Mouse (Mus musculus) kidney, embryonic 14.5 days (tissue): ENCODE data around the gene 4921524J17Rik. TPM values are rescaled to one million over a fixed set of nuclear protein-coding genes. Genes with fewer than 3 reads are reported as not detected.

ENCODE experiments used
- ATAC-seq: fragments of 200-750 bp; cut with Nextera tagmentation; 2 replicates; pipeline ENCODE4 v1.8.0; 2017; ENCODE audit warnings: moderate number of reproducible peaks, mild to moderate bottlenecking, moderate TSS enrichment, moderate library complexity; ENCODE audit not compliant: low FRiP score, low TSS enrichment
- H3K27ac ChIP-seq: fragments of 300-500 bp; sonication (generic); 2 replicates; pipeline ENCODE4 v1.5.1; 2014; ENCODE audit warnings: low read depth, mild to moderate bottlenecking, low read length, moderate library complexity, mixed read lengths
- H3K27me3 ChIP-seq: fragments of 300-500 bp; sonication (generic); 2 replicates; pipeline ENCODE4 v1.6.1; 2014; ENCODE audit warnings: mild to moderate bottlenecking, low read length; ENCODE audit not compliant: control insufficient read depth, insufficient read depth
- H3K36me3 ChIP-seq: fragments of 300-500 bp; sonication (generic); 2 replicates; pipeline ENCODE4 v1.6.1; 2014; ENCODE audit warnings: low read length, mixed read lengths; ENCODE audit not compliant: control insufficient read depth, insufficient read depth
- H3K4me1 ChIP-seq: fragments of 300-500 bp; sonication (generic); 2 replicates; pipeline ENCODE4 v1.6.1; 2014; ENCODE audit warnings: low read length, mixed read lengths; ENCODE audit not compliant: control insufficient read depth, insufficient read depth
- H3K4me2 ChIP-seq: fragments of 300-500 bp; sonication (generic); replicated peaks from 2 replicates; pipeline ENCODE4 v1.6.1; 2014; ENCODE audit warnings: low read depth, mild to moderate bottlenecking, low read length
- H3K4me3 ChIP-seq: fragments of 300-500 bp; sonication (generic); 2 replicates; pipeline ENCODE4 v1.5.1; 2014; ENCODE audit warnings: mild to moderate bottlenecking, low read length
- H3K9ac ChIP-seq: fragments of 300-500 bp; sonication (generic); 2 replicates; pipeline ENCODE4 v1.6.1; 2014; ENCODE audit warnings: low read depth, mild to moderate bottlenecking, low read length, moderate library complexity
- H3K9me3 ChIP-seq: fragments of 300-500 bp; sonication (generic); 2 replicates; pipeline ENCODE4 v1.6.1; 2016; ENCODE audit warnings: low read length; ENCODE audit not compliant: control insufficient read depth
- WGBS: fragments of 180-500 bp; shearing (Covaris S2); extraction: QIAGEN DNeasy Blood & Tissue Kit; methylation state at CpG from one replicate; pipeline ENCODE4 v1.1.7; 2014; 5-methylcytosine and 5-hydroxymethylcytosine counted together
- polyA plus RNA-seq: library from polyadenylated mRNA; unstranded; fragments of >200 nt; fragmentation: Nextera tagmentation; extraction: Ambion mirVana; gene quantifications from 2 replicates; pipeline ENCODE4 v1.2.1, GENCODE M21; 2014

4921524J17Rik gene
- polyA plus RNA-seq, 1 experiment from 2014 or later, result 42.9 TPM

DNA sequence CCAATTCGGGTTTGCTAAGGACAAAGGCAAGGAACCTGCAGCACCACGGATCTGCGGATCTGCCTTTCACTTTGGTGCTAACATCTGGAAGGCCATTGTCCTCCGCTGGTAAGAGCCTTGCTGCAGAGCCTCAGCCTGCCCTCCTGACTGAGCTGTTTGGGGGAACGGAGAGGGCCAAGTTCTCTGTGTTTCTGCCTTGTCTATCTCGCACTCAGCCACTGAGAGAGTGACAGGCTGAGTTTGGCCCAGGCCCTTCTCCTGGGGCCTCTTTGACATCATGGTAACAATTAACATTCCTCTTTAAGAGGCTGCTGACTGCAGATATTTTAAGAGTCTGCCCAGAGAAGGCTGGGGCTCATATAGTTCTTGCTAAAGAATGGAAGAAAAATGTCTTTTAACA is 67.5 kb downstream of the 4921524J17Rik start:
- Histone ChIP-seq H3K9me3 (no peaks in the 10 kb centered on the region), H3K4me3 (no peak overlapping the region), H3K27me3 (no peaks in the 10 kb centered on the region), H3K27ac (no peak overlapping the region), H3K4me1 (0 out of 2 replicates have a peak, but pooled peaks cover 13% of the 10 kb centered on the region), H3K9ac (no peak overlapping the region), H3K4me2 (no peak overlapping the region), H3K36me3 (no peaks in the 10 kb centered on the region)
- WGBS, result 64% methylated on average over 6 of the region's 6 CpGs
- no peak for ATAC-seq

- 0 out of 2 replicates have a peak, but pooled peaks cover 13% of the 10 kb centered on the region for H3K4me1 ChIP-seq
- H3K4me3 ChIP-seq, result no peak overlapping the region
- no peaks in the 10 kb centered on the region for H3K9me3 ChIP-seq
- H3K9ac ChIP-seq, result no peak overlapping the region; the same call in 1 of the 2 replicates
- H3K27me3 ChIP-seq, result no peaks in the 10 kb centered on the region
- H3K27ac ChIP-seq, result peak overlapping the region; percentile 17; the same call in 1 of the 2 replicates
- H3K36me3 ChIP-seq, result no peaks in the 10 kb centered on the region
- no peak overlapping the region for H3K4me2 ChIP-seq
- ATAC-seq, result no peak; the same call in 1 of the 2 replicates
- 87% methylated on average over 11 of the region's 11 CpGs for WGBS
These were observed 68.0 kb downstream of the 4921524J17Rik start for GRCm38 (mm10) chr8:85364628-85365027.

DNA sequence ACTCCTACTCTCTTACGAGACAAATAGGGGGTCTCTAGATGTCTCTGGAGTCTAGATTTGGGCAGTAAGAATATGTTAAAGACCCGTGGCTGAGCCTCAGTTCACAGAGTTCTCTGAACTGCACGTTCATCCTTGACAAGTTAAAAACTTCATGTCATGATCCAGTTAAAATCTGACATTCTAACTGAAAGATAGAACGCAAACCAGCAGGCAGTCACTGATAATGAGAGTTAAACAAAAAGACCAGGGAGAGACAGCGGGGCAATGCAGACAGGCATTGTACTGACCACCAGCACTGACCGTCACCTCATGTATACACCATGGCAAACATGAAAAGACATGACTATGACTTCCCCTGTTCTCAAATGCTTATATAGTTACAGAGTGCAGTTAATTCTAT is 69.2 kb downstream of the 4921524J17Rik start:
- WGBS, result 89% methylated on average over 6 of the region's 6 CpGs
- H3K9me3 ChIP-seq, result no peaks in the 10 kb centered on the region
- H3K4me2 ChIP-seq, result no peak overlapping the region
- H3K9ac ChIP-seq, result no peak overlapping the region
- H3K27me3 ChIP-seq, result no peaks in the 10 kb centered on the region
- no peak overlapping the region for H3K27ac ChIP-seq
- 0 out of 2 replicates have a peak, but pooled peaks cover 13% of the 10 kb centered on the region for H3K4me1 ChIP-seq
- H3K4me3 ChIP-seq, result no peak overlapping the region
- no peaks in the 10 kb centered on the region for H3K36me3 ChIP-seq
- ATAC-seq, result no peak

DNA sequence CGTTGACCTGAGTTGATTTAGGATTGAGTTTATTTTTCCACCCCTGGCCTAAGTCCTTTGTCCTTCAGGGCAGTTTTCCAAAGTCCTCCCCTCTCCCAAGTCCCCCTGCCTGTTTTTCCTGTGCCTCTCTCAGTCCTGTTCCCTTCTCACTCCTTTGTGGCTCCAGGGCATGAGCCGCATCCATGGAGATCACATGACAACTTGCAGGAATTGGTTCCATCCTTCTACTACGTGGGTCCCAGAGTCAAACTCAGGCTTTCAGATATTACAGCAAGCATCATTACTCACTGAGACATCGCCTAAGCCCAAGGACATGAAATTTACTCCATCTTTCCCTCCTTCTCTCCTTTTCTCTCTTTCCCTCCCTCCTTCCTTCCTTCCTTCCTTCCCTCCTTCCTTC is 70.4 kb downstream of the 4921524J17Rik start:
- Histone ChIP-seq H3K27me3 (no peaks in the 10 kb centered on the region), H3K4me3 (no peak overlapping the region), H3K4me2 (no peak overlapping the region), H3K9ac (no peak overlapping the region), H3K27ac (no peak overlapping the region), H3K36me3 (no peaks in the 10 kb centered on the region), H3K9me3 (no peaks in the 10 kb centered on the region), H3K4me1 (0 out of 2 replicates have a peak, but pooled peaks cover 9% of the 10 kb centered on the region)
- 63% methylated on average over 4 of the region's 4 CpGs for WGBS
- ATAC-seq, result no peak

Other genes starting within 250 kb of the 4921524J17Rik start
- gene Olfr371, start 206.8 kb downstream of the 4921524J17Rik start, polyA plus RNA-seq, result not detected in 2 replicates
- gene Orc6, start 133.2 kb downstream of the 4921524J17Rik start, polyA plus RNA-seq, result 136 and 170 TPM in 2 replicates
- 108 and 137 TPM in 2 replicates for gene Vps35, start 133.0 kb downstream of the 4921524J17Rik start, polyA plus RNA-seq
- gene Mylk3, start 46.5 kb downstream of the 4921524J17Rik start, polyA plus RNA-seq, result 0.71 and 1.7 TPM in 2 replicates
- gene Gpt2, start 59.7 kb upstream of the 4921524J17Rik start, polyA plus RNA-seq, result 13.2 and 21.6 TPM in 2 replicates
- 139 and 173 TPM in 2 replicates for gene Dnaja2, start 122.5 kb upstream of the 4921524J17Rik start, polyA plus RNA-seq